Mouse (Mus musculus) retina, postnatal 1 day (tissue): ENCODE data around the gene Nkd1.
A peak's percentile ranks its signal among the peaks of the same experiment; 100 is the strongest.

Experiments used
- DNase-seq: peaks from one replicate; pipeline ENCODE4 v3.0.0-alpha.2; 2012

Nkd1 gene

DNA sequence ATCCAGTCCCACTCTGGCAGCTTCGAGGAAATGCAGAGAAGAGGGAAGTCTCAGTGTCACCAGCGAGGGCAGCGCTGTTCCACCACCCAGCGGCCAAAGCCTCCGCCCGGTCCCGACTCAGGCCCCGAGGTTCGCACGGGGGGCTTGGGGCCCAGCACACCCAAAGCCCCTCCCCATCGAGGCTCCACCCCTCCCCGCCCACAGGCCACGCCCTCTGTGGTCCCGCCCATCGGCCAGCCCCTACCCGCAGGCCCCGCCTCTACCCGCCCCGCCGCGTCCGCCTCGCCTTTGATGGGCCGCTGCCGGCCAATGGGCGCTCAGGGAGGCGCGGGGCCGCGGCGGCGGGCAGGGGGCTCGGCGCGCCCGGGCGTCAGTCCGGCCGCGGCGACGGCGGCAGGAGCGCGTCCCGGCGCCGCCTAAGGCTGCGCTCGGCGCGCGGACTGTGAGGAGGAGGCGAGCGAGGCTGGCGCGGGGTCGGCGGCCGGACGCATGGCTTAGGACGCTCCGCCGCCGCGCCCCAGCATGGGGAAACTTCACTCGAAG, at the start of gene Nkd1:
Gene Nkd1, plus strand, starts transcription at position 370 of the 543 bp plus-strand sequence.
- peak; percentile 94 for DNase-seq

DNA sequence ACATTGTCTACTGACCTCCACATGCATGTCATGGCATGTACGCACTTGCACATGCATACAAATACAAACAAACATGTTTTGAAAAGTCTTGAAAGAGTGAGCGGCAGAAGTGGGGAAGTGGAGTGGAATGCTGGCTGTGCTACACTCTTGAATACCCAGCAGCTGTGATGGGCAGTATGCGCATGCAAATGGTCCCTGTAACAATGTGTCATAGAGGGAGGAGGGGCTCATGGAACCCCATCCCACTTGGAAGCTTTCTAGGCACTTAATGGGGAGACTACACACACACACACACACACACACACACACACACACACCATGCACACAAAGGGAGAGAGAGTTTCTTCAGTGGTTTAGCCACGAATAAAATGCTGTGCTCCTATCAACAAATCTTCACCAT, 39.9 kb upstream of the Nkd1 start:
- no peak for DNase-seq

- DNase-seq, result peak; percentile 95
Measured at GRCm38 (mm10) chr8:88488391-88488829, 32.7 kb upstream of the Nkd1 start.

DNA sequence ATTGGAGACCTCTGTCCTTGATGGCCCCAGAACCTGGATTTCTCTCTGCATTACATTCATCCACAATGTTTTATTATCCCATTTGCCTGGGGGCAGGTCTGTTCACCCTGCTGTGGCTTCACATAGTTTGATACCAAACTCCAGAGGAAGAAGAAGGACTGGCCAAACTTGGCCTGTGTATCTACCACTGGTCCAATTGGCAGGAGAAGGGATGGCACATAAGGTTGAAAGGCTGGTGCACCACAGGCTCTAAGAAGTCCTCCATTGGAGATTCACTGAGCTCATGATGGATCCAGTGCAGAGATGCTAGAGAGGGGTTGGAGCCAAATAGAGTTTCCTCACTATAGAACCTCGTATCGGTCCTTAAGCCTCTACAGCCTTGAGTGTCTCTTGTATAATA, 27.1 kb upstream of the Nkd1 start:
- no peak for DNase-seq

GRCm38 (mm10) chr8:88495071-88495805, 25.9 kb upstream of the Nkd1 start:
- DNase-seq, result peak; percentile 92

GRCm38 (mm10) chr8:88502143-88502542, 19.0 kb upstream of the Nkd1 start:
- DNase-seq, result no peak

DNA sequence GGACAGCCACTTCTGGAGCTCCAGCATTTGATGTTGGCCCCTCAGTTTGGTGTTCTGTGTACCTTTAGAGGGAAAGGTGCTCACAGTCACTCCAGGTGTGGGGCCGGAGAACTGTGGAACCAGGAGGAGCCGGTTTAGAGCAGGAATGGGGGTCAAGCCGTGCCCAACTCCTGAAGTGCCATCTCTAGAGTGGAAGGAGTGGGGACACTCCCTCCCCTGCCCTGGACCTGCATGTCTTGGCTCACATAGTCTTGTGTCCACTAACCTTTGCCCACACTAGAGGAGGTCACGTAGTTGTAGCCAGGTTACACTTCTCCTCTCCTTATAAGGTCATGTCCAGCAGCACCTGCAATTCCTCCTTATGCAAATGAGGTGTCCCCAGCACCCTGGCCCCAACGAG, 14.2 kb upstream of the Nkd1 start:
- no peak for DNase-seq

DNA sequence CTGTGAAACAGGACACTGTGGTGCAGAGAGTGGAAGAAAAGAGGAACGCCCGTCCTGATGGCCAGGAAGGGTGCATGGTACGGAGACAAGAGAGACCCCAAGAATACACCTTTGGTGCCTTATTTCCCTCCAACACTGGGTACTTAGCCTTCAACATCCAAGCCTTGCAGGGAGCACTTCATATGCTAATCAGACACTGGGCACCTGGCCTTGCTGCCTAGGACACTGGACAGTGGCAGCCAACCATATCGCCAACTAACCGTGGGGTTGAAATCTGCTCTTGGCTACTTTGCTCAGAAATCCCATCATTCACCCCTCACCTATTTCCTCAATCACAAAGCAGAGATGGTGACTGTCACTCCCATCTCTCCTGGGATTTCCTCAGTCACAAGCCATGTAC, 10.1 kb upstream of the Nkd1 start:
- no peak for DNase-seq

DNA sequence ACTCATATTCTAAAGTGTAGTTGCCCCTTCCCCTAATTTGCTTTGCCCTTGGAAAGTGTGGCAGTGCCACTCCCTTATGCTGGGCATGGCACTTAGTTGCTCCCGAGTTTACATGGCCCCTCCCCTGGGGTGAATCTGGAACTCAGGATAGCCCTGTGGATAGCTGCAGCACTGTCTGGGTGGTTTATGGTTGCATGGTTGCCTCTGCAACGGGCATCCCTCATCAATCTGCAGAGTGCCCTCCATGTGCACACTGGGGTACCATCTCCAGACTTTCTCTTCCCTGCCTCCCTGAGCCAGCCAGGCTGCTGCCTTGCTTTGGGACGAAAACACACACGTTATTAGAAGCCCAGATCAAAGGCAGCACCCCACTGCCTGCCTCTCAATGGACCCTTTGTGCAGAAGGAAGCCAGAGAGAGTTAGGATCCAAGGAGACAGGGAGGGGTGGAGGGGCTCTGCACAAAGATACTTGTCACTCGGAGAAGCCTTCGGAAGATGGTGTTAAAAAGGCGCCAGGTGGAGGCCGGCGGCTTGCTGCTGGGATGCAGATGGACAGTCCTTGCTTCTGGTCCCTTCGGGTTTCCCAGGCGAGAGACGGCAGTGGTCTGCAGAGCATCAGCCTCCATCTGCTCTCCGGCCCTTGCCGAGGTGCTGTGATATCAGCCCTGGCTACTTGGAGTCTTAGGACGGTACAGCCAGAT, 8.9 kb upstream of the Nkd1 start:
- DNase-seq, result peak; percentile 72

DNA sequence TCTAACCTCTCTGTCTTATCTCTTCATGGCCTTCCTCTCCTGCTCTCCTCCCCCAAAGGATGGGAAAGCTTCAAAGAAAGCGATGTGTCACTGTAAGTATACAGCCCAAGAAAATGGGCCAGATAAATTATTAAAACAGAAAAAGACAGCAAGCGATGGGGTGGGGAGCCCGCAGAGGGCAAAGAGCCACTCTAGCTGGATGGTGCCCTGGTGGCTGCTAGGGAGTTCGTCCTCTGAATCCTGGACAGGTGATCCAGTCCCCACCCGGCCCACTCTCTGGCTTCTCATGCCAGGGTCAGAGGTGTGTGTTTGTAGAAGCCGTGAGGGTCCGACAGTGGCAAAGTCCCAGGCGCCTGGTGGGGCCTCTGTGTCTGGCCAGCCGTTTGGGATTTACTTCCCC, 3.1 kb upstream of the Nkd1 start:
- no peak for DNase-seq

DNA sequence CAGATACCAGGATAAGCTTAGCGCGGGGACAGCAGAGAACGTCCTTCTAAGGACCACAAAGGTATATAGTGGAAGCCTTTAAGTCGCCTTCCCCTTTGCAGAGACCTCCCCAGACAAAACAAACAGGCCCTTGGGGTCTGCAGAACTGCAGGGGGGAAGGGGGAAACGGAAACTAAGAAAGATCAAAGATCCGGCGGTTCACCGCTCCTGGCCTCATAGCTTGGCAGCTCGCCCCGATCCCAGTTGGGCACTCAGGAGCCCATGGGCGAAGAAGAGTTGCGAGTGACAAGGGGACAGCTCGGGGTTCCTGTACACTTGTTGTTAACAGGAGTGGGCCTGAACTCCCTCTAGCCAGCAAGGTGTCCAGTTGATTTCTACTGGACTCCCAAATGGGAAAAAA, 773 bp upstream of the Nkd1 start:
- DNase-seq, result peak; percentile 46

DNA sequence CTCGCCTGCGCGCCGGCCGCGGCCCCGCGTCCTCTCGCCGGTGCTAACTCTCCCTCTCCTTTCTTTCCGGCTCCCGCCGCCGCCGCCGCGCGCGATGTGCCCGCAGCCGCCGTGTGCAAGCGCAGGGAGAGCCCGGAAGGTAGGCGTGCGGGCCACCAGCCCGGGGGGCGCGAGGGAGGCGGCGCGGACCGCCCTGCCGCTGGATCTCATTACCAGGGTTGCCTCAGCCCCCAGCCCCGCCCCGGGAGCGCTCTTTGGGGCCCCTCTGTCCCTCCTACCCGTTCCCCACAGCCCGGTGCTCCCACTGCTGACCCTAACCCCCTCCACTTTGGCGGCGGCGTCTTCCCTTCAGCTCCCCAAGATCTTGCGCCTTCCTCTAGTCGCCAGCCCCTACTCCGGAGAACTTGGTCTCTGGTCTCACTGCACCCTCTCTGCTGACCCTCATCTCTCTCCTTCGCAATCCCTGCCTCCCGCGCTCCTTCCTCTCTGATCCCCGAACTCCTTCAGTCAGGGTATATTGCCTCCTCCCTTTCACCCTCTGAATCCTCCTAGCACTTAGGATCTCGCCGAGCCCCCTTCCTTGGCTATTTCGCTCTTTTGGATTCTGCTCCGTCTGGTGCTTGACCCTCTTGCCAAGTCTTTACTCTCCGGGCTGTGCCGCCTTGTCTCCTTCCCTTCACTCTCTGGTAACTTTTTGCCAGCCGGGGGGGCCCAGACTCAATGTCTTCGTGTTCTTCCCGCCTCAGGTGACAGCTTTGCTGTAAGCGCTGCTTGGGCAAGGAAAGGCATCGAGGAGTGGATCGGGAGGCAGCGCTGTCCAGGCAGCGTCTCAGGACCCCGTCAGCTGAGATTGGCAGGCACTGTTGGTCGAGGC, 624 bp downstream of the Nkd1 start:
- no peak for DNase-seq

GRCm38 (mm10) chr8:88522433-88523030, 1.4 kb downstream of the Nkd1 start:
- DNase-seq, result peak; percentile 45

DNA sequence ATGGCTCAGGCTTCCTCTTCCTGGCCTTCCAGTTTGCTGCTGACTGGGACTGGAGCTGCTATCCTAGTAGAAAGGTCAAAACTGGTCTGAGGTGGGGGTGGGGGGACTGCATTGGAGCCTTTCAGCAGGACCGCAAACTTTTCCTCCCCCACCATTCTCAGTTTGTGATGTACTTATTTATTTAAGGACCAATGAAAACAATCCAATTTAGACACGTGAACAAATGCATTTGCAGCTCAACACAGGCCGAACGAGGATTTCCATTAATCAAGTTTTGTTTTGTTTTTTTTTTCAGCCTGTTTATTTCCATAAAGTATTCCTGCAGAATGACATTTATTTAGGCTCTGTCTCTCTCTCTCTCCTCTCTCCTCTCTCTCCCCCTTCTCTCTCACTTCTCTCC, 2.5 kb downstream of the Nkd1 start:
- no peak for DNase-seq

- DNase-seq, result peak; percentile 31
Measured at GRCm38 (mm10) chr8:88524132-88524531, 3.0 kb downstream of the Nkd1 start.

- no peak for DNase-seq
Measured at GRCm38 (mm10) chr8:88524851-88525250, 3.7 kb downstream of the Nkd1 start.

DNA sequence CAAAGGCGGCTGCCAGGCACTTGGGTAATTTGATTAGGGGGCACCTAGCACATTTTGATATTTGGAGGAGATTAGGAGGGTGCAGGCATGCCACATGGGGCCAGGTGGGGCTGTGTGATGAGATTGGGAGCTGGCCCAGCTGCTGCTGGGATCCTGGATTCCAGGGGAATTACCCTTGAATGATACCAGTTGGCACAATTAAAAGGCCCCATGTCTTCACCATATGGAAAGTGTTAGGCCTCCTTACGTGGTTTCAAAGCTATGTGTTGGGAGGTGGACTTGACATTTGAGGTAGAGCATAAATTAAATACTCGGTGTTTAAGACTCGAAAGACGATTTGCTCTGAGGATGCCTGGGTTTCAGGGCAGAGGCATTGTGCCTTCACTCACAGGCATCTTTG, 5.1 kb downstream of the Nkd1 start:
- no peak for DNase-seq

- DNase-seq, result no peak
Measured at GRCm38 (mm10) chr8:88528186-88528585, 7.0 kb downstream of the Nkd1 start.

DNA sequence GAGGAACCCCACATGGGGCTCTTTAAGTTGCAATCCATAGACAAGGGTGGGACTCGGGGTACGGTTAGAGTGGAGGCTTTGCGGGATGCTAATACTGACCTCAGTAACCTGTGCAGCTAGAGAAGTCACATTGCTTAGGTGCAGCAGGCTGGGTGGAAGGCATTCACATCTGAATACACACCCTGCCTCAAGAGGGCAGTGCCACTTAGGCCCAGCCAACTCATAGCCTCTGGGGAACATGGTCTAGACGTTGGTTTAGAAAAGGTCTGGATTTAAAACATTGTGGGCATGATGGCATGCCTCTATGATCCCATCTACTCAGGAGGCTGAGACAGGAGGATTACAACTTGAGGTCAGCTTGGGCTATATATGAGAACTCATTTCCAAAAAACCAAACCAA, 8.6 kb downstream of the Nkd1 start:
- DNase-seq, result no peak

- no peak for DNase-seq
Measured at GRCm38 (mm10) chr8:88537081-88537480, 15.9 kb downstream of the Nkd1 start.

DNA sequence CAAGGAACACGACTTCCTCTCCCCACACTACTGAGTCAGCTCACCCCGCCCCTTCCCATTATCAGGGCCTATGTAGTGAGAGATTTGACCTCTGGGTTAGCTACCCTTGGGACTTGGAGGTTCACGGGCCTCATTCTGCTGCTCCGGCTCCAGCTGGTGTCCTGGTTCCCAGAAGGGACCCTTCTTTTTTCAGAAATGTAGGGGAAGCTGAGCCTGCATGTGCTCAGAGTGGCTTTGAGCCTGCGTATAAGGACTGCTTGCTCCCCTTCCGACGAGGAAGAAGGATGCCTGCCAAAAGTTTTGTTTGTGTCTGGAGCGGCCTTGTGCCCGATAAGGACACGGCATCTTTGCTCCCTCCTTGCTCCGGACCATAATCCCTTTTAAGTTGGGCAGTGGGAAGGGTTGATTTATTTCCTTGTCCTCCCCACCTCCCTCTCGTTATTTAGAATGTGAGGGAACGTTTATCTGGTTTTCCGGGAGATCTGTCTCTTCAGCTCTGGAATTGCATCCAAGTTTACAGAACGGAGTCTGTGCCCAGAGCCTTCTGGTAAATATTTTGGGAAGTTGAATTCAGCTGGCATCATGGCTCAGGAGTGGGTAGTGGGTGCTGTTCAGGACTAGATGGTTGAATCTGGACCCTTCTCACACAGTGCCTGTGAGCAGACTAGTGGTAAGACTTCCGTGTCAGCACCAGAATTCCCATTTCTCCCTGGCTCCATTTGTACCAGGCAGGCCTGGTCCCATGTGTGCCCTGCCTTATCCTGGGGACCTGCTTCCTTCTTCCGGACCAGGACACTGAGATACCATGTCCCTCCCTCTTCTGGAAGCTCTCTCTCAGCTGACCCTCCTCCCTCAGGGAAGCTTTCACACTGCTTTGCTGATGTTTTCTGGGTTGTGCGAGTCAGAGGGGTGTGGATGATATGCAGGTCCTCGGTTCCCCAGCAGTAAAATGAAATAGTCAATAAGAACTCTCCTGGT, 17.1 kb downstream of the Nkd1 start:
- no peak for DNase-seq

DNA sequence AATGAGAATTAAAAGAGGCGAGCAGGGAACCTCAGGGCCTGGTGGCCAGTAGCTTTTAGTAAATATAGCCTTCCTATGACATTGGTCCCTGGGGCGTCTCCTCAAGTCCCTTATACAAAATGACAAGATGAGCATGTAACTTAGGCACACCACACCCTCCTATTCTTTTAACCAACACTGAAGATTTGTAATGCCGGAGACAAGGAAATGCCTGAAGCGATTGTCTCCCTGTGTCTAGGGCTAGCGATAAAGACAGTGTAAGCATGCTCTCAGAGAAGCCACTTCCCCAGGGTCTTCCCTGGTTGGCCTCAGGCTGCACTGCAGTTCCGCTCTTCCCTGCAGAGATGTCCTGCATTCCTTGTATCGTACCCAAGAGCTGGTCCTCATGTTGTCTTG, 17.8 kb downstream of the Nkd1 start:
- no peak for DNase-seq
